Mouse (Mus musculus): ENCODE data around the gene Krtap6-2. TPM values are rescaled to one million over a fixed set of nuclear protein-coding genes. Genes with fewer than 3 reads are reported as not detected.

Krtap6-2 gene
- not detected for total RNA-seq (2022)

DNA sequence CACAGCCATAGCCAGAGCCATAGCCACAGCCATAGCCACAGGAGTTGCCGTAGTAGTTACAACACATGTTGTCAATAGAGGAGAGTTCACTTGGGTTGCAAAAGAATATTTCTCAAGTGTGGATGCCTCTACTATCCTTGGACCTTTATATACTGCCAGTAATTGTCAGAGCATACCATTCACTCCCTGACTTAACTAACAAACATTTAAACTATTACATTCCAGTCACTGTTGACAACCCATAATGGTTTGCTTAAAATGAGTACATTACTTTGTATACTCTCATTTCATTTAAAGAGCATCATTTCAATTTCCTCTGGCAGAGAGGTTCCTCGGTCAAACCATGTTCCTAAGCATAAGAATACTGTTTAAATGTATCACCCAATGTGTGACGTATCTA is at the start of gene Krtap6-2:
Krtap6-2 (minus strand) TSS at position 101 of the 400 bp plus-strand sequence.
- DNase-seq (ENCODE audit: low spot score in 2 of 2): no peak

GRCm38 (mm10) chr16:89461189-89461588 is 41.3 kb upstream of the Krtap6-2 start:
- no peak for DNase-seq (ENCODE audit: low spot score in 2 of 2)

GRCm38 (mm10) chr16:89429586-89429985 is 9.7 kb upstream of the Krtap6-2 start:
- DNase-seq (ENCODE audit: low spot score in 2 of 2): no peak

DNA sequence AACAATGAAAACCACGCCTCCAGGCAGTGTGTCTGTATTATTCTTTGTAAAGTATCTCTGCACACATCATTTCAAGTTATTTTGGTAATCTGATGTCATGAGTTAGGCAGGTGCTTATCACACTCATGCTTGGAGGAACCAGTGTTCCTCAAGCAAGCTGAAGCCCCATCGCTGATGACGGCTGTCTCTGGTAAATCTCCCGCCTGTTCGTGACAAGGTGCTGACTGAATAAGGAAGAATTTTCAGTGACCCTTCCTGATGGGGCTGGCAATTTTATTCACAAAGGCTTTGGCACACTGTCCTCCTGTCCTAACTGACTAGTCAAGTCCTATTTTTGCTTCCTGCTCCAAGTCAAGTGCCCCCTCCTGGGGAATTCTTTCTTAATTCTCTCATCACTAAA is 5.4 kb upstream of the Krtap6-2 start:
- DNase-seq (ENCODE audit: low spot score in 2 of 2): no peak

GRCm38 (mm10) chr16:89416311-89416710 is 3.6 kb downstream of the Krtap6-2 start:
- DNase-seq (ENCODE audit: low spot score in 2 of 2): no peak

GRCm38 (mm10) chr16:89410345-89411068 is 9.4 kb downstream of the Krtap6-2 start:
- no peak for DNase-seq (ENCODE audit: low spot score in 2 of 2)

- DNase-seq (ENCODE audit: low spot score in 2 of 2): no peak
Measured at GRCm38 (mm10) chr16:89403768-89404167, 16.1 kb downstream of the Krtap6-2 start, which contains the start of gene Krtap21-1. TSS of gene Krtap21-1 (minus strand) at chr16:89403868.

DNA sequence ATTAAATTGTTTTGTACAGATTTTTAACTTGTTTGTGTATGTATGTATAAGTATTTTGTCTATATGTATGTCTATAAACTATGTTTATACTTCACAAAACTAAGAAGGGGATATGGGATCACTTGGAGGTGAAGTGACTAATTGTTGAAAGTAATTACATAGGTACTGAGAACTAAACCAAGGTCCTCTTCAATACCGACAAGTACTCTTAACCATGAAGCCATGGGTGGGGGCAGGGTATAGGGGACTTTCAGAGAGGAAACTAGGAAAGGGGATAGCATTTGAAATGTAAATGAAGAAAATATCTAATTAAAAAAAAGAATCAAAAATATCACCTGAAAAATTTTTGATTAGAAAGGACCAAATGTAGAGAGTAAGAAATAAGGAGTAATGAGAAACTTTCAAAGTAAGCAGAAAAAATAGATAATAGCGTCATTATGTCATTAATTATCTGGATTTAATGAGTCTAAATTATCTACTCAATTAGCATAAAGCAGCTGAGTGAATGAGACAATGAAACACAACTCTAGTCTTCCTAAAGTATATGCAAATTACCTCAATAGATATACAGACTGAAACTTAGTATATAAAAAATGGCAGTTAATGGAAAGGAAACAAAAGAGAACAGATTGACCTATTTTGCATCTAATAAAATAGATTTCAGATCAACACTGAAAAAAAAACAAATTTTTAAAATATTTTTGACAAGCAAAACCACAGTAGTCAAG is 47.0 kb downstream of the Krtap6-2 start:
- no peak for DNase-seq (ENCODE audit: low spot score in 2 of 2)

Other genes with a start within 250 kb of the Krtap6-2 start
- gene 1110057P08Rik, start 245.4 kb downstream of the Krtap6-2 start, total RNA-seq (2022): not detected
- gene Krtap20-2, start 214.2 kb downstream of the Krtap6-2 start, total RNA-seq (2022): not detected
- not detected for gene Krtap21-1, start 16.2 kb downstream of the Krtap6-2 start, total RNA-seq (2022)
- not detected for gene Krtap8-1, start 67.8 kb upstream of the Krtap6-2 start, total RNA-seq (2022)
- not detected for gene Krtap7-1, start 88.2 kb upstream of the Krtap6-2 start, total RNA-seq (2022)
- gene Krtap11-1, start 151.1 kb upstream of the Krtap6-2 start, total RNA-seq (2022): not detected